Mouse (Mus musculus): Measurements from ENCODE around the gene Gucy1b2. TPM values are rescaled to one million over a fixed set of nuclear protein-coding genes. Genes with fewer than 3 reads are reported as not detected.

Gene Gucy1b2
- total RNA-seq, 2 experiments from 2014 or later = 0.38 to 0.55 TPM

DNA sequence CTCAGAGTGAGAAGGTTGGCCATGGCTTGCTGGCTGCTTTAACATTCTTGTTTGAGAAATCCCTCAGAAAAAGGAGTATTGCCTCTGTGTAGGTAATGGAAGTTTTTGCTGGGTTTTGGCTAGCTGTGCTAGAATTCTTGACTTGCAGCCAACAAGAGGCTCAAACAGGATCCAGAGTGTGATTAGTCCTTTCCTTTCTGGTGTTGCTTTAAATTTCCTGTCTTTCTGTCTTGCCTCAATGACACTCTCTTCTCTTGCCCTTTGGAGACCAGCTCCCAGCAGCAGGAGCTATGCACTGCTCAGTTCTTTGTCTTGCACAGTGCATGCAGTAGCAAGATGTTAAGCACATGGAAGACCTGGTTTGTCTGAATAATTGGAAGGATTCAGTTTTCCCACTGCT lies 80.4 kb downstream of the Gucy1b2 start:
- no peak for DNase-seq (ENCODE audit: low spot score in 2 of 2)

DNA sequence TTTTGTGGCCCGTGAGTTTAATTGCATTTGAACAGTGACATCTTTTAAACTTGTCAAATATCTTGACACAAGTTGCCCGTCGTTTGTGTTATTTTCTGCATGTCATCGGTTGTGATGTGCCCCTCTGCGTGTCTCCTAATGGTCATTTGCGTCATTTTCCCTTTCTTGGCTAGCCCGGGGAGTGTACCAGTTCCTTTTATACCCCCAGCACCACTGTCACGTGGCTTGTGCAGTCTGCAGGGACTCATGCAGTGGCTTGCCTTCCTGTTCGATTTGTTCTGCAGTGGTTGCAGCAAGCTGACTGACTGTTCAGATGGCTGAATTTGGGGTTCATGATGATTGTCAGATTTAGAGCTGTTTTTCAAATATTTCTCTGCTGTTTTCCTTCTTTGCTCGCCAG lies 82.1 kb downstream of the Gucy1b2 start:
- no peak for DNase-seq (ENCODE audit: low spot score in 2 of 2)

DNA sequence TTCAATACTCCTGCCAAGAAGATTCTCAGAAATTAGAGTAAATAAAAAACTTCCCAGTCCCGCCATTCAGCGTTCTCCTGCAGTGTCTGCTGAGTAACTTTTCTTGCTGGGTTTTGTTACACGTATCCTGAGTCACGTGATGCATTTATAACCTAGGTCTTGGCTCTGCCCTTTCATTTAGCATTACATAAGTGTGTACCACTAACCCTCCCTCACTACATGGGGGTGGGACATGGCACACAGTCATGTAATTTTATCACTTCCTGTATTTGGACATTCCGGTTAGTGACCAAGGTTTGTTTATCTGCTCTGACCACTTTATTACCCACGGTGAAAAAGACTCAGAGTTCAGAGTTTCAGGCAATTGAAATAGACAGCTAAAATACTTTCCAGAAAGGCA lies 85.3 kb downstream of the Gucy1b2 start:
- no peak for DNase-seq (ENCODE audit: low spot score in 2 of 2)

DNA sequence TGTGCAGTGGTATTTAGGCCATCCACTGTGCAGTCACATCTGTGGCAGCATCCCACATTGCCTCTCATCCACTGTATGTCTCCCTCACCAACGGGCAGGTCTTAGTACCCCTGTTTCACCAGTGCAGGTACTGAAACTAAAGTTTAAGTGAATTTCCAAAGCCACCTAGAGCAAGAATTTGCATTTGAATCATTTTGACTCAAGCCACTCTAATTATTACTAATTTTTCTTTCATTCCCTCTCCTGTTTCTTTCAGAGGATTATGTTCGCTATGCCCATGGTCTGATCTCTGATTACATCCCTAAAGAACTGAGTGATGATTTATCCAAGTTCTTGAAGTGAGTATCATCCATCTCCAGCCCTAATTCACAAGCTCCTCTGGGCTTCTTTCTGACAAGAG lies 92.3 kb downstream of the Gucy1b2 start:
- no peak for DNase-seq (ENCODE audit: low spot score in 2 of 2)

DNA sequence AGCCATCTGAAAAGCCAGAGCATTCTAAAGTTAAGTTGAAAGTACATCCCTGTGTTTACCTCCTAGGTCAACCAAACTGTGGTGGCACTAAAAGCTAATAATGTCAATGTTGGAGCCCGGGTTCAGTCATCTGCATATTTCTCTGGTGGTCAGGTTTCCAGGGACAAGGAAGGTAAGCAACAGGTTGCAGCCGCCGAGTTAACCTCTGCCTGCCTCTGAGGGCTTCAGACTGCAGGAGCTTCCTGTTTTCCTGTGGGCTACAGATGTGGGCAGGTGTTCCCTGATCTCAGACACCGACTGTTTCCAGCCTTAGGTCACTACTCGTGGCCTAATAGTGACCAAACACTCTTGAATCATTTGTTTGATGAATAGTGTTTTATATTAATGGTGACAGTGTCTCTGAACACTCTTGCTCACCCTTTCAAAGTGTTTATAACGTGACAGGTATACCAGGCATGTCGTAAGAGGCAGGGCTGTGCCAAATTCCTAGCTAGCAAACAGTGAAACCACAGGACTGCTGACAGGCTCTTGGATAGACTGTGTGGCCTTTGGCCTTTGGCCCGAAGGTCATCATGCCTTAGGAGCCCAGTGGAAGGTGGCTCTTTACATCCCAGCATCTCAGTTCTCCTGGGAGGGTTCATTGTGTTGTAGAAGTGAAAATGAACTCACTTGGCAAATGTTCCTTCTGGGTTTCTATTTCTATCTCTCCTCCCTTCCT lies 94.7 kb downstream of the Gucy1b2 start:
- DNase-seq (ENCODE audit: low spot score in 2 of 2) = no peak

DNA sequence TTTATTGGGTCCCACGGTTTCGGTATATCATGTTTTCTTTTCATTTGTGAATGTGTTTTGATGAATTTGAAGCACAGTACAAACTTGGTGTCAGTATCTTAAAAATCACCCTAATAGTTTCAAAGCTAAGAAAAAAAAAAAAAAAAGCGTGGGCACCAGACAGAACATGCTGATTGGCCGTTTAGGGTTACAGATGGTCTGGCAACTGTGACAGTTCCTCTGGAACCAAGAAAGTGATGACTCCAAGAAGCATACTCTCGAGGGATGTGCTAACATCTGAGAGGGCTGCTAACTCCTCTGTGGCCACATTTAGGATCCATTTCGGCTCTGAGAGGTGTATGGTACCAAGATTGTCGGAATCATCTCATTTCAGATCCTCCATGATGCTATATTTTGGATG lies 100.9 kb downstream of the Gucy1b2 start:
- DNase-seq (ENCODE audit: low spot score in 2 of 2) = no peak

DNA sequence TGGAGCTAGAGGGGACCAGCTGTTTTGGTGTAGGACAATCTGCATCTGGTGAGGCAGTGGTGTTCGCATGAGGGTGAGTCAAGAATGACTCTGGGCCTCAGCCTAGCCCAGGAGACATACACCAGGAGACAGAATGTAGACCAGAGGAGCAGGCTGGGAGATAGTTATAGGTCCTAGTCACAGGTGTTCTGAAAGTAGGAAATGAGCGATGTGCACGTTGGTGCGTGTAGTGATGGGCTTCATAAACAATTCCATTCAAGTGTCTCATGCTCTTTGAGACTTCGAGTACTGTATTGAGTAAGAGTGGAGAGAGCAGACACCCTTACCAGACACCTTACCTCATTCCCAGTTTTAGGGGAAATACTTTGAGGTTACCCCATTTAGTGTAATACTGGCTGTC lies 102.3 kb downstream of the Gucy1b2 start:
- no peak for DNase-seq (ENCODE audit: low spot score in 2 of 2)

DNA sequence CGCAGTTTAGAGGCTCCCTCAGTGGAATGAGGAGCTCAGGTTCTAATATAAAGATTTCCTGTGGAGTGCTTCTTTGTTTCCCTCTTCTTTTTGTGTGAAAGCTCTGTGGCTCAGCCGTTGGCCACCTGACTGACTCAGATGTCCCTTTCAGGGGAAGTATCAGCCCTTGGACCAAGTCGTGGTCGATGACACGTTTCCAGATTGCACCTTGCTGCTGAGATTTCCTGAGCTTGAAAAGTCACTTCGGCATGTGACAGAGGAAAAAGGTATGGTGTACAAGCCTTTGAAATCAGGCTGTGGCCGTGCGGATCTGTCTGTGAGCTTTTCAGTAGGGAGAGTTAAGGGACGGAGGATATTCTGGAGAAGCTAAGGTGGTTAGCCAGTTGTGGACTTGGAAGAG lies 102.7 kb downstream of the Gucy1b2 start:
- no peak for DNase-seq (ENCODE audit: low spot score in 2 of 2)

DNA sequence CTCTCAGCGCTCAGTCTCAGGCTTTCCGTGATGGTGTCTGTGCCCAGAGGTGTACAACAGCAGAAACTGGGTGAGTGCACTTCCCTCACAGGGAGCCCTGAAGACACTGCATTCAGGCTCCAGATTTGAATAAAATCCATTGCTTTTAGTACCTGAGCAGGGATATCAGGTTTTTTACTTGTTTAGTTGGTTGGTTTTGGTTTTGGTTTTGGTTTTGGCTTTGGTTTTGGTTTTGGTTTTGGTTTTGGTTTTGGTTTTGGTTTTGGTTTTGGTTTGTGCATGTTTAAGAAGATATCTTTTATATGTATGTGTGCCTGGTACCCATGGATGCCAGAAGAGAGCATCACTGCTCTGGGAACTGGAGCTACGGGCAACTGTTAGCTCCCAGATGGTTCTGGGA lies 105.2 kb downstream of the Gucy1b2 start:
- no peak for DNase-seq (ENCODE audit: low spot score in 2 of 2)

DNA sequence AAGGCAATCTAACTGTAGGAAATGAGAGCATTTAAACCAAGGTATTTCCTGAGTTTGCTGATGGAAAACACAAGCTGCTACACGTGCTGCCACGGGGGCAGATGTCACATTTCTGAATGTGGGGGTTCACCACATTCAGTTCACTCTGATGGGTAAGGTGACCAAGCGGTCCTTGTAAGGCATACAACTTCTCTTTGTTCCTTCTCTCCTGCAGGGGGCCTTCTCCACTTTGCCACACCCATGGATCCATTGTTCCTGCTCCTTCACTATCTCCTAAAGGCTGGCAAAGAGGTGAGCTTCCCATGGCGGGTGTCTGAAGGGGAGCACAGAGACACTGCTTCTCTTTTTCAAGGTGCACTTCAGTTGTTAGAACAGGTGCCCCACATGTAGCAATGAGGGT lies 105.9 kb downstream of the Gucy1b2 start:
- DNase-seq (ENCODE audit: low spot score in 2 of 2) = no peak

DNA sequence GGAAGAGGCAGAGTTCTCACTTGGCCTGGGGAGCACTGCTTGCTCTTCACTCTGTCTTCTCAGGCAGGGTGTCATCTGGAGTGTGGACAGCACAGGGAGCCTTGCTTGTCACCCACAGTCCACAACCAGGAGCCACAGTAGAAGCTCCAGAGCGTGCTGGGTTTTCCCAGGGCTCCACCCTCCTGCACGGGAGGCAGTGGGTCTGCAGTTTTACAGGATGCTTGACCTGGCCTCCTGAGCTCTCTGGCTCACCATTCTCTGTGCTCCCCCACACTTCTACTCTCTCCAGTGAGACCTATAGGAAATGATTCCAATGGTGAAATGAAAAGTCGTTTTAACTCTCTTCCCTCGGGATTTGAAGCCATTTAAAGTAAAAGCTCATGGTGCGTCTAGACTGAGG lies 106.3 kb downstream of the Gucy1b2 start:
- no peak for DNase-seq (ENCODE audit: low spot score in 2 of 2)

DNA sequence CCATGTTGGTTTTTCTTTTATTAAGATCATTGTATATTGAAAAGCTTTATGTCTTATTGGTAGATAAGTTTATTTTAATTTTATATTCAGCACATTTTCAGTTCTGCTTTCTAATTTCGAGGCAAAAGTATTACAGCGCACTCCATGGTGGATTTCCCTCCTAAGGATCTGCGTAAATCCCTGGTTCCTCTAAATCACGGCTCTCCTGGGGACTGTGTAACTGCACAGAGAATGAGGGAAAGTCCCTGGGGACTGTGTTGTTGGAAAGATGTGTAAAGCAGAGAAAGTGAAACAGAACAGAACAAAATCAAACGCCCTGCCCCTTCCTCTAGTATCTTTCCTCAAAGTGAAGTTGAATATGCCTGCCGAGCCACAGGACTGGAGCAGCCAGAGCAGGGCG lies 109.0 kb downstream of the Gucy1b2 start:
- DNase-seq (ENCODE audit: low spot score in 2 of 2) = no peak

DNA sequence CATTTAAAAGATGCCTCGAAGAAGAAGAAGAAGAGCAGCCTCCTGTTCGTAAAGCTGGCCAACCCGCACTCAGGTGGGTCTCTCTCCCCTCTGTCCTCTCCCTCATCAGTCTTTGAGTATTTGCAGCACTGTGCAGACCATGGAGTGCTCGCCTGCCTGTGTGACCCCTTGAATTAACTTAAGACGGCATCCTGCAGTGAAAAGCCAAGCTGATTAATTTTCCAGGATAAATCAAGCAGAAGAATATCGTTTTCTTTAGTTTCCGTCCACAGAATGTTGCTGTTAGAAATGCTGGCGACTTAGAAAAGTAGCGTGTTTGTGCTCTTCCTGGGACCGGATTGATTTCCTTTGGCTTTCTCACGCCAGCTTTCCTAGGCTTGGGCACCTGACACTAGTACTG lies 109.5 kb downstream of the Gucy1b2 start:
- no peak for DNase-seq (ENCODE audit: low spot score in 2 of 2)

Other genes with a start within 250 kb of the Gucy1b2 start
- gene Rnaseh2b, start 163.7 kb downstream of the Gucy1b2 start, total RNA-seq (2021) = 10 to 100 TPM; 18.7 to 19.0 TPM
- 1 to 10 TPM; 8.1 to 9.8 TPM for gene Dleu7, start 163.2 kb downstream of the Gucy1b2 start, total RNA-seq (2021)
- 10 to 100 TPM; 39.5 to 43.6 TPM for gene Fam124a, start 99.4 kb upstream of the Gucy1b2 start, total RNA-seq (2021)
- not detected for gene Gm4131, start 110.6 kb upstream of the Gucy1b2 start, total RNA-seq (2021)
- not detected for gene Serpine3, start 207.4 kb upstream of the Gucy1b2 start, total RNA-seq (2021)